Comparison of ENCODE assay signal across 8 mouse cellular contexts in the genomic region with DNA sequence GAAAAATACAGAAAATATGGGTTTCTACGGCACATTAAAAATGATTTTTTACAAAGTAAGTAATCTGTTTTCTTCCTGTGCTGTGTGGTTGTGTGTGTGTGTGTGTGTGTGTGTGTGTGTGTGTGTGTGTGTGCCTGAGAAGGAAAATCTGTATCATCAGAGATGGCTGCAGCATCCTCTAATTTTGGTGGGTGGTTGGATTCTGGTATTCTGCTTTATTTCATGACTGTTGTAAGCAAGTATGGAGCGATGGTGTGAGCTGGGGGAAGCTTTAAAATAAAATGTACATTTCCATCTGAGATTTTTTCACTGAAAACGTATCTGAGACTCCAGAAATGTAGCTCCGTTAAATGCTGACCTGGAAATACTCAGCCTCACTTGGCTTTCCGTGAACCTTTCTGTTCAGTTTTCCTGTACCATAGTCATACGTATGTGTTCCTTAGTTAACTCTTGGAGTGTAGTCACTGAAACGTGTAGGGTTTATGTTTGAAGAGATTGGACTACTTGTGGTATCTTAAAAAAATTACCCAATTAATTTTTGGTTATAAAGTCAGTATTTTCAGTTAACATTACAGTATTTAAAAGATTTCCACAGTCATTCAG.
A peak's percentile ranks its signal among the peaks of the same experiment; 100 is the strongest.
DNase-seq lines count a peak whose midpoint lies in the region; ATAC-seq and TF ChIP-seq lines count a peak whose summit lies in the region.

No protein-coding gene starts in this region.

- H3K79me3 ChIP-seq in C2C12 (ENCODE audit: low read depth): no peaks in the 10 kb centered on the region

- H3K27me3 ChIP-seq in heart, embryonic 10.5 days (ENCODE audit: insufficient read depth, poor library complexity, severe bottlenecking): no peaks in the 10 kb centered on the region
- H3K27me3 ChIP-seq in C2C12 (ENCODE audit: control insufficient read depth, insufficient read depth, insufficient read length): no peaks in the 10 kb centered on the region
- H3K27me3 ChIP-seq in forebrain, embryonic 10.5 days (ENCODE audit: poor library complexity, severe bottlenecking): no peaks in the 10 kb centered on the region
- H3K27me3 ChIP-seq in limb, embryonic 14.5 days (ENCODE audit: control insufficient read depth, insufficient read depth, low read length): no peaks in the 10 kb centered on the region

- intact Hi-C loops in heart, postnatal 14 days (cut with DNase I): no loop called here

- no peak for TF ChIP-seq CTCF in C2C12 (IDR thresholded peaks at IDR 0.05; ENCODE audit: control insufficient read depth, insufficient read depth, insufficient read length)

- TF ChIP-seq POLR2A in limb, embryonic 14.5 days (IDR thresholded peaks at IDR 0.05; ENCODE audit: borderline replicate concordance, extremely low read depth, insufficient read depth, insufficient read length): no peak

- peak overlapping the region; percentile 67; the same call in 1 of the 2 replicates for H3K27ac ChIP-seq in heart, embryonic 10.5 days
- H3K27ac ChIP-seq in forebrain, embryonic 10.5 days: peak overlapping the region; percentile 86
- peak overlapping the region; percentile 33; the same call in 1 of the 2 replicates for H3K27ac ChIP-seq in limb, embryonic 14.5 days (replicated peaks; ENCODE audit: low read depth, low read length)

- peak overlapping the region; percentile 51 for H3K4me3 ChIP-seq in heart, embryonic 10.5 days
- peak overlapping the region; percentile 34 for H3K4me3 ChIP-seq in C2C12 (ENCODE audit: insufficient read depth, poor library complexity, severe bottlenecking)
- peak overlapping the region; percentile 57 for H3K4me3 ChIP-seq in forebrain, embryonic 10.5 days
- peak overlapping the region; percentile 38 for H3K4me3 ChIP-seq in limb, embryonic 14.5 days (replicated peaks; ENCODE audit: low read length)

- H3K4me2 ChIP-seq in limb, embryonic 14.5 days (replicated peaks; ENCODE audit: low read depth, low read length, severe bottlenecking): peak overlapping the region; percentile 59

- no peaks in the 10 kb centered on the region for H3K79me2 ChIP-seq in C2C12 (ENCODE audit: control insufficient read depth, insufficient read depth)

- H3ac ChIP-seq in C2C12 (ENCODE audit: control insufficient read depth, insufficient read length, low read depth): no peak overlapping the region

- ATAC-seq in limb, embryonic 14.5 days (ENCODE audit: low FRiP score, low read depth): no peak
- no peak for ATAC-seq in erythroid progenitor cell, adult 5-6 weeks (replicated peaks; ENCODE audit: low FRiP score, poor library complexity, severe bottlenecking)

- no peaks in the 10 kb centered on the region for H3K9me3 ChIP-seq in heart, embryonic 10.5 days
- no peaks in the 10 kb centered on the region for H3K9me3 ChIP-seq in forebrain, embryonic 10.5 days
- H3K9me3 ChIP-seq in limb, embryonic 14.5 days (ENCODE audit: control insufficient read depth, low read length): no peaks in the 10 kb centered on the region

- WGBS in heart, embryonic 10.5 days: 84% methylated on average over 7 of the region's 7 CpGs
- WGBS in forebrain, embryonic 10.5 days: 88% methylated on average over 7 of the region's 7 CpGs
- 38% methylated on average over 7 of the region's 7 CpGs for WGBS in limb, embryonic 14.5 days

- no peak for DNase-seq in heart, embryonic 10.5 days (ENCODE audit: low spot score)
- no peak for DNase-seq in heart, postnatal 14 days
- DNase-seq in forebrain, embryonic 10.5 days (ENCODE audit: extremely low spot score, low spot score): no peak
- no peak for DNase-seq in limb, embryonic 14.5 days (ENCODE audit: low spot score)
- no peak for DNase-seq in urinary bladder, adult 2 months (ENCODE audit: low spot score)
- DNase-seq in right cerebral cortex, postnatal 14 days: no peak

- peaks cover 13% of the 10 kb centered on the region for H3K4me1 ChIP-seq in heart, embryonic 10.5 days
- peaks cover 37% of the 10 kb centered on the region for H3K4me1 ChIP-seq in forebrain, embryonic 10.5 days
- peaks cover 8% of the 10 kb centered on the region; the same call in 1 of the 2 replicates for H3K4me1 ChIP-seq in limb, embryonic 14.5 days (ENCODE audit: control insufficient read depth, insufficient read depth, low read length)

- H3K9ac ChIP-seq in limb, embryonic 14.5 days (ENCODE audit: low read depth, low read length, severe bottlenecking): peak overlapping the region; percentile 52

- H3K36me3 ChIP-seq in heart, embryonic 10.5 days: no peaks in the 10 kb centered on the region
- H3K36me3 ChIP-seq in C2C12 (ENCODE audit: control insufficient read depth, insufficient read depth): no peaks in the 10 kb centered on the region
- no peaks in the 10 kb centered on the region for H3K36me3 ChIP-seq in forebrain, embryonic 10.5 days (replicated peaks)
- no peaks in the 10 kb centered on the region for H3K36me3 ChIP-seq in limb, embryonic 14.5 days (ENCODE audit: control insufficient read depth, insufficient read depth, low read length)

TF ChIP-seq in C2C12, 6 proteins besides CTCF, POLR2A, EP300 and RAD21:
- TF ChIP-seq MYOD1 (IDR thresholded peaks at IDR 0.05; ENCODE audit: control insufficient read depth, insufficient read length, low read depth) (no peak), MAX (IDR thresholded peaks at IDR 0.05) (no peak), FOSL1 (IDR thresholded peaks at IDR 0.05; ENCODE audit: insufficient read depth, low read length, poor library complexity, severe bottlenecking) (no peak), USF1 (IDR thresholded peaks at IDR 0.05; ENCODE audit: low read depth) (no peak), CEBPB (IDR thresholded peaks at IDR 0.05; ENCODE audit: low read depth) (no peak), MYOG (IDR thresholded peaks at IDR 0.05; ENCODE audit: control insufficient read depth, extremely low read depth, insufficient read length) (no peak)

Comparison
In these comparisons a context has a peak if more than half of its experiments do, and no peak if none do; other contexts are left out.
1. H3K27ac ChIP-seq: peak in every context shown above with its lines; median percentile 86 in forebrain, embryonic 10.5 days; 67 in heart, embryonic 10.5 days; 33 in limb, embryonic 14.5 days.